In the genomic region with DNA sequence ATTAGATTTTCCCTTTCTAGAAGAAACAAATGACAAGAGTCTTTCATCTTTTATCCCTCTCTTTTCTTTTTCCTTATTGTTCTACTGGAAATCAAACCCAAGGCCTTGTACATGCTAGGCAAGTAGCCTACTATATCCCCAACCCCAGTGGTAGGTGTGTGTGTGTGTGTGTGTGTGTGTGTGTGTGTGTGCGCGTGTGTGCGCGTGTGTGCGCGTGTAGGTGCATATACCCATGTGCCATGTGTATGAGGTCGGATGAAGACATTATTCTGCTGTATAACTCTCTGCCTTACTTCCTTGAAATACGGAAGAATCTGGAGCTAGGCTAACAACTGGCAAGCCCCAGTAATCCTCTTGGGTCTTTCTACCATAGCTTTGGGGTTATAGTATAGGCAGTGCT, we compare ENCODE assay signal across 34 mouse cellular contexts.
"Had no signal": no experiment of that assay in that cellular context is flagged by ENCODE, and none has a peak within 500 bp of the region (broad histone marks: within the 10 kb centered on the region; RNA-seq: fewer than 3 reads in every experiment).

No protein-coding gene starts in this region.

- H3K4me1 ChIP-seq: heart, embryonic 12.5 days; hindbrain, embryonic 10.5 days; hindbrain, embryonic 12.5 days; hindbrain, embryonic 13.5 days; hindbrain, embryonic 15.5 days; intestine, embryonic 15.5 days had no signal

- H3K27me3 ChIP-seq: heart, embryonic 12.5 days; heart, embryonic 13.5 days; heart, embryonic 15.5 days; hindbrain, embryonic 12.5 days; hindbrain, embryonic 13.5 days; hindbrain, embryonic 15.5 days; intestine, embryonic 15.5 days; kidney, embryonic 15.5 days had no signal

- H3K4me3 ChIP-seq: heart, embryonic 12.5 days; heart, embryonic 13.5 days; heart, embryonic 15.5 days; hindbrain, embryonic 10.5 days; hindbrain, embryonic 12.5 days; hindbrain, embryonic 13.5 days; hindbrain, embryonic 15.5 days; intestine, embryonic 15.5 days; kidney, embryonic 15.5 days; layer of hippocampus, adult 2 months; left cerebral cortex, adult 2 months had no signal

- H3K4me2 ChIP-seq: heart, embryonic 12.5 days; heart, embryonic 13.5 days; heart, embryonic 15.5 days; hindbrain, embryonic 12.5 days; hindbrain, embryonic 13.5 days; hindbrain, embryonic 14.5 days; hindbrain, embryonic 15.5 days; intestine, embryonic 15.5 days; kidney, embryonic 15.5 days had no signal

- H3K36me3 ChIP-seq: heart, embryonic 15.5 days; intestine, embryonic 15.5 days had no signal

- H3K27ac ChIP-seq: heart, embryonic 13.5 days; heart, embryonic 15.5 days; hindbrain, embryonic 10.5 days; hindbrain, embryonic 12.5 days; hindbrain, embryonic 13.5 days; hindbrain, embryonic 14.5 days; hindbrain, embryonic 15.5 days; hindbrain, postnatal 0 days; intestine, embryonic 15.5 days; kidney, embryonic 15.5 days; kidney, postnatal 0 days; layer of hippocampus, adult 2 months; left cerebral cortex, adult 2 months had no signal

- H3K9me3 ChIP-seq: heart, embryonic 12.5 days; heart, embryonic 13.5 days; heart, embryonic 15.5 days; hindbrain, embryonic 10.5 days; hindbrain, embryonic 12.5 days; hindbrain, embryonic 13.5 days; hindbrain, embryonic 15.5 days; intestine, embryonic 15.5 days; kidney, embryonic 15.5 days had no signal

- DNase-seq: heart, postnatal 10 days; heart, postnatal 14 days; heart, postnatal 36 days; heart, postnatal 4 days; kidney, adult 11 months; kidney, adult 18-20 months; kidney, adult 2 months; kidney, adult 8-10 months; kidney, adult 9 months; kidney, postnatal 10 days; kidney, postnatal 14 days; kidney, postnatal 25 days; kidney, postnatal 36 days; kidney, postnatal 4 days; layer of hippocampus, adult 9-11 months; layer of hippocampus, postnatal 36 days had no signal

- H3K9ac ChIP-seq: heart, embryonic 12.5 days; heart, embryonic 13.5 days; heart, embryonic 15.5 days; hindbrain, embryonic 12.5 days; hindbrain, embryonic 13.5 days; hindbrain, embryonic 14.5 days; hindbrain, embryonic 15.5 days; intestine, embryonic 15.5 days; kidney, embryonic 15.5 days had no signal

- ATAC-seq: hindbrain, embryonic 16.5 days; hindbrain, postnatal 0 days; inflammation-experienced regulatory T-cells, adult 6 months; intestine, embryonic 15.5 days; intestine, embryonic 16.5 days; intestine, postnatal 0 days had no signal
